Mouse (Mus musculus) midbrain, postnatal 0 days (tissue): ENCODE data around the gene Olfr632. TPM values are rescaled to one million over a fixed set of nuclear protein-coding genes. Genes with fewer than 3 reads are reported as not detected.

Experiments
- ATAC-seq: fragments of 200-750 bp; cut with Nextera tagmentation; 2 replicates; pipeline ENCODE4 v1.8.0; 2017; ENCODE audit warnings: moderate number of reproducible peaks, mild to moderate bottlenecking, moderate TSS enrichment, moderate library complexity; ENCODE audit not compliant: low FRiP score
- DNase-seq: peaks from one replicate; pipeline ENCODE4 v3.0.0-alpha.2; 2015; ENCODE audit warnings: low spot score
- H3K27ac ChIP-seq: fragments of 300-500 bp; sonication (generic); 2 replicates; pipeline ENCODE4 v1.5.1; 2014; ENCODE audit warnings: low read depth, mild to moderate bottlenecking, low read length, mixed read lengths
- H3K27me3 ChIP-seq: fragments of 300-500 bp; sonication (generic); 2 replicates; pipeline ENCODE4 v1.6.1; 2014; ENCODE audit warnings: low read length, control low read depth, mixed read lengths; ENCODE audit not compliant: insufficient read depth
- H3K36me3 ChIP-seq: fragments of 300-500 bp; sonication (generic); 2 replicates; pipeline ENCODE4 v1.6.1; 2014; ENCODE audit warnings: low read length, control low read depth, mixed read lengths; ENCODE audit not compliant: insufficient read depth
- H3K4me1 ChIP-seq: fragments of 300-500 bp; sonication (generic); 2 replicates; pipeline ENCODE4 v1.6.1; 2014; ENCODE audit warnings: mild to moderate bottlenecking, control low read depth, antibody characterized with exemption, low read length, mixed read lengths; ENCODE audit not compliant: insufficient read depth
- H3K4me2 ChIP-seq: fragments of 300-500 bp; sonication (generic); 2 replicates; pipeline ENCODE4 v1.6.1; 2014; ENCODE audit warnings: low read depth, mild to moderate bottlenecking, low read length, mixed read lengths; ENCODE audit not compliant: poor library complexity, severe bottlenecking
- H3K4me3 ChIP-seq: fragments of 300-500 bp; sonication (generic); 2 replicates; pipeline ENCODE4 v1.5.1; 2014; ENCODE audit warnings: low read depth, mild to moderate bottlenecking, low read length, moderate library complexity
- H3K9ac ChIP-seq: fragments of 300-500 bp; sonication (generic); replicated peaks from 2 replicates; pipeline ENCODE4 v1.6.1; 2014; ENCODE audit warnings: mild to moderate bottlenecking, low read length, moderate library complexity, mixed read lengths; ENCODE audit not compliant: poor library complexity, severe bottlenecking
- H3K9me3 ChIP-seq: fragments of 300-500 bp; sonication (generic); 2 replicates; pipeline ENCODE4 v1.6.1; 2016; ENCODE audit warnings: low read length, control low read depth
- CTCF ChIP-seq: IDR thresholded peaks from 2 replicates; pipeline ENCODE4 v1.5.1; 2016; ENCODE audit warnings: antibody characterized with exemption, mild to moderate bottlenecking
- WGBS: fragments of 180-500 bp; shearing (Covaris S2); extraction: QIAGEN DNeasy Blood & Tissue Kit; methylation state at CpG from one replicate; pipeline ENCODE4 v1.1.7; 2014; 5-methylcytosine and 5-hydroxymethylcytosine counted together
- polyA plus RNA-seq: library from polyadenylated mRNA; unstranded; fragments of >200 nt; fragmentation: Nextera tagmentation; extraction: Ambion mirVana; gene quantifications from 2 replicates; pipeline ENCODE4 v1.2.1, GENCODE M21; 2015
- total RNA-seq: library from RNA; depleted of rRNA; stranded (reverse); fragments of >200 nt; gene quantifications from 2 replicates; pipeline ENCODE4 v1.2.3, GENCODE M21; 2014; rRNA removed

Gene Olfr632
- total and polyA plus RNA-seq, 2 experiments from 2014 or later = not detected

- DNase-seq (no peak), ATAC-seq (no peak)
- Histone ChIP-seq H3K9me3 (no peaks in the 10 kb centered on the region), H3K27me3 (no peaks in the 10 kb centered on the region), H3K27ac (no peak overlapping the region), H3K9ac (no peak overlapping the region), H3K36me3 (no peaks in the 10 kb centered on the region), H3K4me2 (no peak overlapping the region), H3K4me3 (no peak overlapping the region), H3K4me1 (no peaks in the 10 kb centered on the region)
- 38% methylated on average over 1 of the region's 1 CpGs for WGBS
- no peak for TF ChIP-seq CTCF
These were observed 37.6 kb downstream of the Olfr632 start for GRCm38 (mm10) chr7:103971782-103972181.

Other genes starting within 250 kb of the Olfr632 start
Only the 30 nearest of the 33 such genes appear.
- not detected in 2 replicates for gene Olfr628, start 204.0 kb upstream of the Olfr632 start, total RNA-seq
- not detected in 2 replicates for gene Olfr628, start 204.0 kb upstream of the Olfr632 start, polyA plus RNA-seq
- not detected in 2 replicates for gene Olfr629, start 189.4 kb upstream of the Olfr632 start, total RNA-seq
- gene Olfr629, start 189.4 kb upstream of the Olfr632 start, polyA plus RNA-seq = not detected in 2 replicates
- not detected in 2 replicates for gene Olfr630, start 177.0 kb upstream of the Olfr632 start, total RNA-seq
- gene Olfr630, start 177.0 kb upstream of the Olfr632 start, polyA plus RNA-seq = not detected in 2 replicates
- gene Olfr69, start 162.8 kb upstream of the Olfr632 start, total RNA-seq = not detected in 2 replicates
- gene Olfr69, start 162.8 kb upstream of the Olfr632 start, polyA plus RNA-seq = not detected in 2 replicates
- not detected in 2 replicates for gene Olfr68, start 154.6 kb upstream of the Olfr632 start, total RNA-seq
- not detected in 2 replicates for gene Olfr68, start 154.6 kb upstream of the Olfr632 start, polyA plus RNA-seq
- gene Olfr67, start 142.5 kb upstream of the Olfr632 start, total RNA-seq = not detected in 2 replicates
- not detected in 2 replicates for gene Olfr67, start 142.5 kb upstream of the Olfr632 start, polyA plus RNA-seq
- 140 and 223 TPM in 2 replicates for gene Hbb-bt, start 120.4 kb upstream of the Olfr632 start, total RNA-seq
- 153 and 165 TPM in 2 replicates for gene Hbb-bt, start 120.4 kb upstream of the Olfr632 start, polyA plus RNA-seq
- 1,016 and 1,022 TPM in 2 replicates for gene Hbb-bs, start 106.3 kb upstream of the Olfr632 start, total RNA-seq
- gene Hbb-bs, start 106.3 kb upstream of the Olfr632 start, polyA plus RNA-seq = 709 and 771 TPM in 2 replicates
- not detected in 2 replicates for gene Hbb-bh2, start 93.8 kb upstream of the Olfr632 start, total RNA-seq
- not detected in 2 replicates for gene Hbb-bh2, start 93.8 kb upstream of the Olfr632 start, polyA plus RNA-seq
- not detected in 2 replicates for gene Hbb-bh1, start 91.2 kb upstream of the Olfr632 start, total RNA-seq
- not detected in 2 replicates for gene Hbb-bh1, start 91.2 kb upstream of the Olfr632 start, polyA plus RNA-seq
- 1.0 TPM in 1 of 2 replicates, not detected in the other for gene Hbb-y, start 81.1 kb upstream of the Olfr632 start, total RNA-seq
- gene Hbb-y, start 81.1 kb upstream of the Olfr632 start, polyA plus RNA-seq = 1.1 TPM in 1 of 2 replicates, not detected in the other
- not detected in 2 replicates for gene Olfr66, start 48.1 kb upstream of the Olfr632 start, total RNA-seq
- not detected in 2 replicates for gene Olfr66, start 48.1 kb upstream of the Olfr632 start, polyA plus RNA-seq
- gene Olfr64, start 39.9 kb upstream of the Olfr632 start, total RNA-seq = 0.05 TPM in 1 of 2 replicates, not detected in the other
- gene Olfr64, start 39.9 kb upstream of the Olfr632 start, polyA plus RNA-seq = not detected in 2 replicates
- gene Olfr65, start 30.9 kb upstream of the Olfr632 start, total RNA-seq = not detected in 2 replicates
- gene Olfr65, start 30.9 kb upstream of the Olfr632 start, polyA plus RNA-seq = not detected in 2 replicates
- gene Olfr631, start 5.5 kb upstream of the Olfr632 start, total RNA-seq = not detected in 2 replicates
- gene Olfr631, start 5.5 kb upstream of the Olfr632 start, polyA plus RNA-seq = not detected in 2 replicates
- gene Olfr633, start 10.1 kb downstream of the Olfr632 start, total RNA-seq = not detected in 2 replicates
- not detected in 2 replicates for gene Olfr633, start 10.1 kb downstream of the Olfr632 start, polyA plus RNA-seq
- gene Olfr635, start 36.8 kb downstream of the Olfr632 start, total RNA-seq = not detected in 2 replicates
- 0.01 TPM in 1 of 2 replicates, not detected in the other for gene Olfr635, start 36.8 kb downstream of the Olfr632 start, polyA plus RNA-seq
- not detected in 2 replicates for gene Olfr638, start 64.4 kb downstream of the Olfr632 start, total RNA-seq
- gene Olfr638, start 64.4 kb downstream of the Olfr632 start, polyA plus RNA-seq = not detected in 2 replicates
- 0.14 TPM in 1 of 2 replicates, not detected in the other for gene Olfr639, start 83.0 kb downstream of the Olfr632 start, total RNA-seq
- gene Olfr639, start 83.0 kb downstream of the Olfr632 start, polyA plus RNA-seq = not detected in 2 replicates
- 0.11 TPM in 1 of 2 replicates, not detected in the other for gene Olfr640, start 91.2 kb downstream of the Olfr632 start, total RNA-seq
- 0.06 TPM in 1 of 2 replicates, not detected in the other for gene Olfr640, start 91.2 kb downstream of the Olfr632 start, polyA plus RNA-seq
- not detected in 2 replicates for gene Olfr641, start 101.1 kb downstream of the Olfr632 start, total RNA-seq
- not detected in 2 replicates for gene Olfr641, start 101.1 kb downstream of the Olfr632 start, polyA plus RNA-seq
- not detected in 2 replicates for gene Olfr642, start 118.3 kb downstream of the Olfr632 start, total RNA-seq
- not detected in 2 replicates for gene Olfr642, start 118.3 kb downstream of the Olfr632 start, polyA plus RNA-seq
- not detected in 2 replicates for gene 4930516K23Rik, start 127.1 kb downstream of the Olfr632 start, total RNA-seq
- gene 4930516K23Rik, start 127.1 kb downstream of the Olfr632 start, polyA plus RNA-seq = not detected in 2 replicates
- not detected in 2 replicates for gene Olfr644, start 137.5 kb downstream of the Olfr632 start, total RNA-seq
- gene Olfr644, start 137.5 kb downstream of the Olfr632 start, polyA plus RNA-seq = not detected in 2 replicates
- not detected in 2 replicates for gene Olfr645, start 151.1 kb downstream of the Olfr632 start, total RNA-seq
- gene Olfr645, start 151.1 kb downstream of the Olfr632 start, polyA plus RNA-seq = not detected in 2 replicates
- gene Olfr646, start 170.5 kb downstream of the Olfr632 start, total RNA-seq = not detected in 2 replicates
- gene Olfr646, start 170.5 kb downstream of the Olfr632 start, polyA plus RNA-seq = not detected in 2 replicates
- not detected in 2 replicates for gene Ubqln5, start 195.5 kb downstream of the Olfr632 start, total RNA-seq
- not detected in 2 replicates for gene Ubqln5, start 195.5 kb downstream of the Olfr632 start, polyA plus RNA-seq
- gene Olfr643, start 203.1 kb downstream of the Olfr632 start, total RNA-seq = not detected in 2 replicates
- gene Olfr643, start 203.1 kb downstream of the Olfr632 start, polyA plus RNA-seq = not detected in 2 replicates
- gene Ubqln3, start 208.9 kb downstream of the Olfr632 start, total RNA-seq = not detected in 2 replicates
- gene Ubqln3, start 208.9 kb downstream of the Olfr632 start, polyA plus RNA-seq = not detected in 2 replicates
- not detected in 2 replicates for gene Ubqlnl, start 216.2 kb downstream of the Olfr632 start, total RNA-seq
- not detected in 2 replicates for gene Ubqlnl, start 216.2 kb downstream of the Olfr632 start, polyA plus RNA-seq